Mouse (Mus musculus) left cerebral cortex, postnatal 10 days (tissue): Measurements from ENCODE around the gene Foxn3. TPM values are rescaled to one million over a fixed set of nuclear protein-coding genes. Genes with fewer than 3 reads are reported as not detected.

Experiments
- DNase-seq, 2 experiments: peaks; one replicate each; pipeline ENCODE4 v3.0.0; 2021 to 2022; ENCODE audit warnings: low spot score in 2 of 2, mixed read lengths in 1 of 2; ENCODE audit errors: extremely low spot score in 1 of 2
- intact Hi-C: fragments of 180-260 bp; cut with DNase I; formaldehyde crosslinking; loops from one replicate; pipeline ENCODE4 v1.15.1; 2025
- total RNA-seq, 2 experiments: library from RNA; stranded (reverse); gene quantifications; 2 replicates each; pipeline ENCODE4 v1.2.3; 2021

Foxn3 gene
- total RNA-seq, 2 experiments from 2014 or later, result 50.7 to 65.1 TPM

- DNase-seq, result no peak
- intact Hi-C loops, result loop anchor here (5.0 kb wide), 3 partner anchors 157 to 273 kb away; no protein-coding TSS in a partner anchor
Observed at GRCm38 (mm10) chr12:99564301-99564910, 1.0 kb upstream of the Foxn3 start.

DNA sequence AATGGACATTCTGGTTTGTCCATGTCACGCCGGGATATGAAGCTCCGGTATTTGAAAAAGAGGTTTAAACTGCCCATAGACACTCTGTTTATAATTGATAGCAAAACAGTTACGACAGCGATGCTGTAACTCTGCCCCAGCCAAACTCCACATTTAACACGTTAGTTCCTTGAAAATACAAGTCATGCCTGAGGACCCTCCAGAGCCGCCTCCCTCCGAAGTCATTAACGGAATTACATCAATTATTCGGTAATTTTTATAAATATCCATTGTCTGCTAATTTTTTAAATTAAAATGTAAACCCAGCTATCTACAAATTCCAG is 554 bp downstream of the Foxn3 start:
- no peak for DNase-seq
- intact Hi-C loops, result loop anchor here (5.0 kb wide), 3 partner anchors 156 to 274 kb away; no protein-coding TSS in a partner anchor

DNA sequence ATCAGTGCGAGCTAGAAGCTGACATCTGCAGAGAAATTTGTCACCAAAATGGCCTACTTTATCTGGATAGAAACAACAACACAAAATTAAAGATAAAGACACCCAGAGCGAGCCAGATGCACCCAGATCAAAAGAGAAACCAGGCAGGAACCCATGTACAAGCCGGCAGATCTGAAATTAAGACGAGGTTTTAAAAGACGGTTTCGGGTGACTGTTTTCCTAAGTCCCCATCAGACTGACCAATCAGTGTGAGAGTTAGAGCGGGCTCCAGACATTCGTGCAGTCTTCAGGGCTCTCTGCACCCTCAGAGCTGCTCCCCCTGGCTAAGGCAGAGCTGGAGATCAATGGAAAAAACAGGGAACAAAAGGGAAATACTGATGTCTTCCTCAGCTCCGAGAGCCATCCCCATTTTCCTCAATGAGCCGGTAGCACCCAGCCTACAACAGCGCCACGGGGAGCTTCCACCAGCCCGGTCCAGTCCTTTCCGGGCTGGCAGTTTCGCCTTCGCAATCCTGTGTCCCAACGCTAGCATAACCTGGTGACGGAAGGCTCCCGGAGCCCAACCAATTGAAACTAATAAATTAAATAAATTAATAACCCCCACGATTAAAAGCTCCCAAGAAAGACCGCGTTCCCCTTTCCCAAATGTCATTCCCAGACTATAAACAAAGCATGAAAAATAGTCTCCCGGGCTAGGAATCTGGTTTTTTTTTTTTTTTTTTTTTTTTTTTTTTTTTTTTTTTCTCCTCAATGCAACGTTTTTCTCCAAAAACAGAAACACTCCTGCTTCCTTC is 1.1 kb downstream of the Foxn3 start:
- intact Hi-C loops, result loop anchor here (5.0 kb wide), 3 partner anchors 155 to 275 kb away; no protein-coding TSS in a partner anchor
- DNase-seq, result peak; percentile 33 to 71

DNA sequence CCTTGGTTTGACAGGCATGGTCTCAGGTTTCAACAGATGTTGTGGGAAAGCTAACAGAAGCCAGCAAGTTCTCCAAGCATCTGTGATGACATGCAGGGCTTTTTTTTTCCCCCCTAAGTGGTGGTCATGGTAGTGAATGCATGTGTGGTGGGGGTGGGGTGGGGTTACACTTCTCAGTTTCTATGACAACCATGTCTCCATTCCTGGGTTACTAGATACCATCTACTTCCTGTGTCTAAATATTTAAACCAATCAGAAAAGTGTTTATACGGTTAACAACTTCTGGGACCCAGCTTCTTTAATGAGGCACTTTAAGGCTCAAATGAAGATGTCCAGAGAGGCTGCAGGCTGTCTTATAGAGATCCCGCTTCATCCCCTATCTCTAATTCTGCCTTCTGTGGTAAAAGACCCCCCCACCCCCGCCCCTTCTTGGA is 2.0 kb downstream of the Foxn3 start:
- intact Hi-C loops, result loop anchor here (5.0 kb wide), 3 partner anchors 154 to 276 kb away; no protein-coding TSS in a partner anchor
- DNase-seq, result no peak

DNA sequence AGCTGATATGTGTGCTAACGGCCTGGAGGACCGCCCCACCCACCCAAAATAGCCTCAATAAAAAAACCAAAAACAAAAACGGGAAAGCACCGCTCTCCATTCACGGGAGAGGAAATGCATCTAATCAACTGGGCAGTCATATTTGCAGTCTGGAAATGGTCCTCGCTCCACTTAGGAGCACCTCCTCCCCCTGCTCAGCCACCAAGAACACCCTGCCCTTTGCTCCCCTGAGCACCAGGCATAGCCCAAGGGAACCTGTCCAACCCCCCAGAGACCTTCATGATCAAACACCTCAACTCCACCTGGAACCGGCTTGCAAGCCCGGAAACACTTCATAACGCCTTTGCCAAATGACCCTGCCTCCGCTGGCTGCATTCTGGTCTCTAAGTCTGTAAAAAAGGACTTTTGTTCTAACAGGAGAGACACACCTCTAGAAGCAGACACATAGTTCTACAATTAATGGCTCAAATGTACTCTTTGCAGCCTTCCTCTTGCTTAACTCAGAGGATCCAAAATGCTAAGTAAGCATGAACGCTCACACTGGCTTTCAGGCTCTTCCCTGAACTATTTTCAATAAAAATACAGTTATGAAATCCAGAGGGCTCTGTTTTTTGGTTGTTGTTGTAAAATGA is 2.6 kb downstream of the Foxn3 start:
- intact Hi-C loops, result loop anchor here (5.0 kb wide), 3 partner anchors 154 to 276 kb away; no protein-coding TSS in a partner anchor
- DNase-seq, result no peak

DNA sequence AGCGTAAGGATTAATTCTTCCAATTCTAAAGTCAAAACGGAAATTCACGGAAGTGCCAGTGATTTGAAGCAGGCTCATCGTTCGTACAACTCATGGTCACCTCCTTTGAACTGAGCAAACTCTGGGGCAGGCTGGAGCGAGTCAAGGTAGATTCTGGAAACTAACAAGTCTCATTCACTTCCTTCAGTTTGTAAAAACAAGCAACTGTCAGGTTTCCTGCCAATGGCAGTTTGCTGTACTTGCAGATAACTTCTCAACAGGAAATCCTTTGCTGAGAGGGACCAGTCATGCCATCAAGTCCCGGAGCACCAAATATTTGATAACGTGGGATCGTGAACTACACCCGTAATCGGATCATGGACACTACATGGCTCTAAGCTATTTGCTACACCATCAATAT is 3.9 kb downstream of the Foxn3 start:
- intact Hi-C loops, result no loop called here
- no peak for DNase-seq

DNA sequence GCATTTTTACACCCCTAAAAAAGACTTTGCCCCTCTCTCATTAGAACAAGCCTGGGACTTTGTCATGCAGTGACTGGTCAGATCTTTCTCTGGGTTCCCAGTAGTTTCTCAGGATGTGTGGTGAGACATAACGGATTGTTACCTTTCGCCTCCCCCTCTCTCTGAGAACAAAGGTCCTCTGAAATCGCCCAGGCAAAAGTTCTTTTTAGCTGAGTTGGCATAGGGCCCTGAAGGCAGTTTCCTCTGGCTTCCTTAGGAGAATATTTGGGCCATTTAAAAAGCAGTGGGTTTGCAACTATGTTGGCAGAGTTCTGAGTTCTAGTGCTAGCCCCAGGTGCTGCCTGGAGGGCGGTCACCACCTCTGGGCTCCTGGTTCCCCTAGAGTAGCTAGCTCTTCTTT is 4.9 kb downstream of the Foxn3 start:
- intact Hi-C loops, result no loop called here
- no peak for DNase-seq

- intact Hi-C loops, result no loop called here
- DNase-seq, result no peak
Observed at GRCm38 (mm10) chr12:99557498-99557897, 5.9 kb downstream of the Foxn3 start.

GRCm38 (mm10) chr12:99550629-99551028 is 12.8 kb downstream of the Foxn3 start:
- no peak for DNase-seq
- intact Hi-C loops, result no loop called here

- intact Hi-C loops, result no loop called here
- DNase-seq, result no peak
Observed at GRCm38 (mm10) chr12:99549811-99550210, 13.6 kb downstream of the Foxn3 start.

- intact Hi-C loops, result no loop called here
- no peak for DNase-seq
Observed at GRCm38 (mm10) chr12:99548419-99548818, 15.0 kb downstream of the Foxn3 start.

DNA sequence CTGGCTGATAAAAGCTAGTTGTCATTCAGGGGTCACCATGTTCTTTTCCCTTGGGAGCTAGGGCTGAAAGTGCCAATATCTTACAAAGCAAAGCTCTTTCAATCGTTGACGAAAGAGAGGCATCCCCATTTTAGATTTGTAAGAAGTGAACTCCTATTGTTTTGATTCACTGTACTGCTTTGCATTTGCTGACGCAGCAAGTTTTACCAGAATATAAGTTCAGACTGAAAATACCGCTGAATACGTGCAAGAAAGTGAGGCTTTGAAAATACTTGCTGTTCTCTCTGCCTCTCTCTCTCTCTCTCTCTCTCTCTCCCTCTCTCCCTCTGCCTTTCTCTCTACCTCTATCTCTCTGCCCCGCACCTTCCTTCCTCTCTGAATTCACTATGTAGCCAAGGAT is 16.1 kb downstream of the Foxn3 start:
- DNase-seq, result no peak
- intact Hi-C loops, result no loop called here

GRCm38 (mm10) chr12:99545270-99545770 is 18.1 kb downstream of the Foxn3 start:
- intact Hi-C loops, result no loop called here
- no peak for DNase-seq

GRCm38 (mm10) chr12:99544262-99545128 is 18.9 kb downstream of the Foxn3 start:
- DNase-seq, result no peak

GRCm38 (mm10) chr12:99543421-99544195 is 19.8 kb downstream of the Foxn3 start:
- intact Hi-C loops, result no loop called here
- no peak for DNase-seq

More at GRCm38 (mm10) chr12:99544262-99545128, 18.9 kb downstream of the Foxn3 start:
- intact Hi-C loops, result no loop called here

DNA sequence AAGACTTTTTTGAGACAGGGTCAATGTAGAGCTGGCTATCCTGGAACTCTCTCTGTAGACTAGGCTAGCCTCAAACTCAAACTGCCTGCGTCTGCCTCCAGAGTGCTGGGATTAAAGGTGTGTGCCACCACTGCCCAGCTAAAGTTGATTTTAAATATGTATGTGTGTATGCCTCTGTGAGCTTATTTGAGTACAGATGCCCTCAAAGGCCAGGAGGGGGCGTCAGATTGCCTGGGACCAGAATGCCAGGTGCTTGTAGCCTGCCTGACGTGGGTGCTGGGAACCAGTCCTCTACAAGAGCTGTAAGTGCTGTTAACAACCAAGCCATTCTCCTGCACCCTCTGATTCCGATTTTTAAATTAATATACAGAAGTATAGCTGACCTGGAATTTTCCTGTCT is 23.2 kb downstream of the Foxn3 start:
- intact Hi-C loops, result no loop called here
- no peak for DNase-seq

- intact Hi-C loops, result no loop called here
Observed at GRCm38 (mm10) chr12:99537316-99537715, 26.1 kb downstream of the Foxn3 start.

GRCm38 (mm10) chr12:99536426-99536825 is 27.0 kb downstream of the Foxn3 start:
- intact Hi-C loops, result no loop called here
- DNase-seq, result no peak

More at GRCm38 (mm10) chr12:99537316-99537715, 26.1 kb downstream of the Foxn3 start:
- no peak for DNase-seq
